Mouse (Mus musculus): ENCODE results near the gene Adcy2. TPM values are rescaled to one million over a fixed set of nuclear protein-coding genes. Genes with fewer than 3 reads are reported as not detected.

Adcy2 gene
- polyA plus RNA-seq (2012; rRNA removed): 0.38 TPM in 2 replicates
- 0.27 and 0.33 TPM in 2 replicates for polyA plus RNA-seq (2014; fragmentation: Nextera tagmentation; extraction: Ambion mirVana)

- Histone ChIP-seq H3K27ac (no peak within 1 kb of the TSS), H3K4me1 (replicated peaks; ENCODE audit: control insufficient read depth in 2 of 2, insufficient read depth in 2 of 2, low read length in 1 of 2) (0 out of 4 replicates have a peak, but pooled peaks cover 0 to 2% of the 10 kb centered on the region in 2 experiments), H3K4me3 (ENCODE audit: insufficient read depth in 1 of 2, low read depth in 2 of 2, low read length in 2 of 2) (peak within 1 kb of the TSS; percentile 37 to 38), H3K27me3 (ENCODE audit: control insufficient read depth, insufficient read depth, low read length) (peaks cover 25% of the 10 kb centered on the region), H3K9me3 (ENCODE audit: control insufficient read depth, low read length) (no peaks in the 10 kb centered on the region), H3K9ac (replicated peaks) (no peak within 1 kb of the TSS), H3K4me2 (ENCODE audit: low read depth) (peak within 1 kb of the TSS; percentile 40), H3K36me3 (replicated peaks; ENCODE audit: control insufficient read depth, insufficient read depth, low read depth) (no peaks in the 10 kb centered on the region)
- ATAC-seq (ENCODE audit: insufficient read depth): peak; percentile 31; the same call in 1 of the 2 replicates
- WGBS (ENCODE audit: insufficient replicate concordance): 1% methylated on average over 74 of the region's 106 CpGs
- TF ChIP-seq CTCF (IDR thresholded peaks at IDR 0.05; ENCODE audit: low read depth): no peak
- no peak for TF ChIP-seq EP300 (IDR thresholded peaks at IDR 0.05; ENCODE audit: low read depth)
- DNase-seq (ENCODE audit: low read depth in 3 of 3, low spot score in 3 of 3): no peak
Measured at GRCm38 (mm10) chr13:68998918-68999801, at the start of gene Adcy2. Gene Adcy2, minus strand, starts transcription at chr13:68999541.

- Histone ChIP-seq H3K27ac (no peak overlapping the region), H3K9me3 (ENCODE audit: control insufficient read depth, low read length) (no peaks in the 10 kb centered on the region), H3K4me2 (ENCODE audit: low read depth) (no peak overlapping the region), H3K9ac (replicated peaks) (no peak overlapping the region), H3K36me3 (replicated peaks; ENCODE audit: control insufficient read depth, insufficient read depth, low read depth) (no peaks in the 10 kb centered on the region), H3K4me1 (replicated peaks; ENCODE audit: control insufficient read depth in 2 of 2, insufficient read depth in 2 of 2, low read length in 1 of 2) (no peaks in the 10 kb centered on the region), H3K4me3 (ENCODE audit: insufficient read depth in 1 of 2, low read depth in 2 of 2, low read length in 2 of 2) (no peak overlapping the region), H3K27me3 (ENCODE audit: control insufficient read depth, insufficient read depth, low read length) (no peaks in the 10 kb centered on the region)
- TF ChIP-seq EP300 (IDR thresholded peaks at IDR 0.05; ENCODE audit: low read depth) (no peak), CTCF (IDR thresholded peaks at IDR 0.05; ENCODE audit: low read depth) (no peak)
- WGBS (ENCODE audit: insufficient replicate concordance): 62% methylated on average over 5 of the region's 5 CpGs
- DNase-seq (ENCODE audit: low read depth in 3 of 3, low spot score in 3 of 3) (no peak), ATAC-seq (ENCODE audit: insufficient read depth) (no peak)
Measured at GRCm38 (mm10) chr13:69036991-69037597, 37.8 kb upstream of the Adcy2 start.

- ATAC-seq (ENCODE audit: insufficient read depth) (no peak), DNase-seq (ENCODE audit: low read depth in 3 of 3, low spot score in 3 of 3) (no peak)
- no peak overlapping the region for H3K9ac ChIP-seq (replicated peaks)
- no peak overlapping the region for H3K4me3 ChIP-seq (ENCODE audit: insufficient read depth in 1 of 2, low read depth in 2 of 2, low read length in 2 of 2)
- H3K4me2 ChIP-seq (ENCODE audit: low read depth): no peak overlapping the region
- no peak overlapping the region for H3K27ac ChIP-seq
- H3K4me1 ChIP-seq (replicated peaks; ENCODE audit: control insufficient read depth in 2 of 2, insufficient read depth in 2 of 2, low read length in 1 of 2): no peaks in the 10 kb centered on the region
- TF ChIP-seq EP300 (IDR thresholded peaks at IDR 0.05; ENCODE audit: low read depth) (no peak), CTCF (IDR thresholded peaks at IDR 0.05; ENCODE audit: low read depth) (no peak)
- H3K9me3 ChIP-seq (ENCODE audit: control insufficient read depth, low read length): no peaks in the 10 kb centered on the region
- 57% methylated on average over 1 of the region's 1 CpGs for WGBS (ENCODE audit: insufficient replicate concordance)
- no peaks in the 10 kb centered on the region for H3K36me3 ChIP-seq (replicated peaks; ENCODE audit: control insufficient read depth, insufficient read depth, low read depth)
- no peaks in the 10 kb centered on the region for H3K27me3 ChIP-seq (ENCODE audit: control insufficient read depth, insufficient read depth, low read length)
Measured at GRCm38 (mm10) chr13:69034621-69035020, 35.3 kb upstream of the Adcy2 start.

GRCm38 (mm10) chr13:69033532-69033931 lies 34.2 kb upstream of the Adcy2 start:
- ATAC-seq (ENCODE audit: insufficient read depth) (no peak), DNase-seq (ENCODE audit: low read depth in 3 of 3, low spot score in 3 of 3) (no peak)
- Histone ChIP-seq H3K9me3 (ENCODE audit: control insufficient read depth, low read length) (no peaks in the 10 kb centered on the region), H3K4me1 (replicated peaks; ENCODE audit: control insufficient read depth in 2 of 2, insufficient read depth in 2 of 2, low read length in 1 of 2) (no peaks in the 10 kb centered on the region), H3K9ac (replicated peaks) (no peak overlapping the region), H3K4me3 (ENCODE audit: insufficient read depth in 1 of 2, low read depth in 2 of 2, low read length in 2 of 2) (no peak overlapping the region), H3K27ac (no peak overlapping the region), H3K27me3 (ENCODE audit: control insufficient read depth, insufficient read depth, low read length) (no peaks in the 10 kb centered on the region), H3K36me3 (replicated peaks; ENCODE audit: control insufficient read depth, insufficient read depth, low read depth) (no peaks in the 10 kb centered on the region), H3K4me2 (ENCODE audit: low read depth) (no peak overlapping the region)
- 62% methylated on average over 7 of the region's 7 CpGs for WGBS (ENCODE audit: insufficient replicate concordance)
- TF ChIP-seq EP300 (IDR thresholded peaks at IDR 0.05; ENCODE audit: low read depth) (no peak), CTCF (IDR thresholded peaks at IDR 0.05; ENCODE audit: low read depth) (no peak)

Measured in liver, embryonic 14.5 days (tissue).